Mouse (Mus musculus) midbrain, postnatal 0 days (tissue): ENCODE results near the gene Kdelc1. TPM values are rescaled to one million over a fixed set of nuclear protein-coding genes. Genes with fewer than 3 reads are reported as not detected.

Experiments used
- ATAC-seq: fragments of 200-750 bp; cut with Nextera tagmentation; 2 replicates; pipeline ENCODE4 v1.8.0; 2017; ENCODE audit warnings: moderate number of reproducible peaks, mild to moderate bottlenecking, moderate TSS enrichment, moderate library complexity; ENCODE audit not compliant: low FRiP score
- DNase-seq: peaks from one replicate; pipeline ENCODE4 v3.0.0-alpha.2; 2015; ENCODE audit warnings: low spot score
- H3K27ac ChIP-seq: fragments of 300-500 bp; sonication (generic); 2 replicates; pipeline ENCODE4 v1.5.1; 2014; ENCODE audit warnings: low read depth, mild to moderate bottlenecking, low read length, mixed read lengths
- H3K27me3 ChIP-seq: fragments of 300-500 bp; sonication (generic); 2 replicates; pipeline ENCODE4 v1.6.1; 2014; ENCODE audit warnings: low read length, control low read depth, mixed read lengths; ENCODE audit not compliant: insufficient read depth
- H3K36me3 ChIP-seq: fragments of 300-500 bp; sonication (generic); 2 replicates; pipeline ENCODE4 v1.6.1; 2014; ENCODE audit warnings: low read length, control low read depth, mixed read lengths; ENCODE audit not compliant: insufficient read depth
- H3K4me1 ChIP-seq: fragments of 300-500 bp; sonication (generic); 2 replicates; pipeline ENCODE4 v1.6.1; 2014; ENCODE audit warnings: mild to moderate bottlenecking, control low read depth, antibody characterized with exemption, low read length, mixed read lengths; ENCODE audit not compliant: insufficient read depth
- H3K4me2 ChIP-seq: fragments of 300-500 bp; sonication (generic); 2 replicates; pipeline ENCODE4 v1.6.1; 2014; ENCODE audit warnings: low read depth, mild to moderate bottlenecking, low read length, mixed read lengths; ENCODE audit not compliant: poor library complexity, severe bottlenecking
- H3K4me3 ChIP-seq: fragments of 300-500 bp; sonication (generic); 2 replicates; pipeline ENCODE4 v1.5.1; 2014; ENCODE audit warnings: low read depth, mild to moderate bottlenecking, low read length, moderate library complexity
- H3K9ac ChIP-seq: fragments of 300-500 bp; sonication (generic); replicated peaks from 2 replicates; pipeline ENCODE4 v1.6.1; 2014; ENCODE audit warnings: mild to moderate bottlenecking, low read length, moderate library complexity, mixed read lengths; ENCODE audit not compliant: poor library complexity, severe bottlenecking
- H3K9me3 ChIP-seq: fragments of 300-500 bp; sonication (generic); 2 replicates; pipeline ENCODE4 v1.6.1; 2016; ENCODE audit warnings: low read length, control low read depth
- CTCF ChIP-seq: IDR thresholded peaks from 2 replicates; pipeline ENCODE4 v1.5.1; 2016; ENCODE audit warnings: antibody characterized with exemption, mild to moderate bottlenecking
- WGBS: fragments of 180-500 bp; shearing (Covaris S2); extraction: QIAGEN DNeasy Blood & Tissue Kit; methylation state at CpG from one replicate; pipeline ENCODE4 v1.1.7; 2014; 5-methylcytosine and 5-hydroxymethylcytosine counted together
- polyA plus RNA-seq: library from polyadenylated mRNA; unstranded; fragments of >200 nt; fragmentation: Nextera tagmentation; extraction: Ambion mirVana; gene quantifications from 2 replicates; pipeline ENCODE4 v1.2.1, GENCODE M21; 2015
- total RNA-seq: library from RNA; depleted of rRNA; stranded (reverse); fragments of >200 nt; gene quantifications from 2 replicates; pipeline ENCODE4 v1.2.3, GENCODE M21; 2014; rRNA removed

Gene Kdelc1
- total and polyA plus RNA-seq, 2 experiments from 2014 or later = 15.2 to 15.5 TPM

GRCm38 (mm10) chr1:44101448-44102225, 17.0 kb downstream of the Kdelc1 start:
- Histone ChIP-seq H3K4me3 (peak overlapping the region; percentile 85), H3K4me1 (no peaks in the 10 kb centered on the region; the same call in 1 of the 2 replicates), H3K9me3 (no peaks in the 10 kb centered on the region), H3K27ac (peak overlapping the region; percentile 62; the same call in 1 of the 2 replicates), H3K36me3 (no peaks in the 10 kb centered on the region), H3K4me2 (peak overlapping the region; percentile 71), H3K27me3 (no peaks in the 10 kb centered on the region), H3K9ac (peak overlapping the region; percentile 68)
- ATAC-seq (peak; percentile 76), DNase-seq (peak; percentile 35)
- WGBS = under 1% methylated on average over 54 of the region's 55 CpGs
- TF ChIP-seq CTCF = no peak

- no peak overlapping the region for H3K4me3 ChIP-seq
- DNase-seq (peak; percentile 54), ATAC-seq (no peak)
- TF ChIP-seq CTCF = peak; percentile 63
- no peaks in the 10 kb centered on the region for H3K36me3 ChIP-seq
- H3K4me1 ChIP-seq = no peaks in the 10 kb centered on the region
- H3K4me2 ChIP-seq = no peak overlapping the region
- H3K27ac ChIP-seq = no peak overlapping the region
- 0% methylated on average over 1 of the region's 1 CpGs for WGBS
- H3K9me3 ChIP-seq = no peaks in the 10 kb centered on the region
- no peaks in the 10 kb centered on the region for H3K27me3 ChIP-seq
- no peak overlapping the region for H3K9ac ChIP-seq
These were observed 54.0 kb downstream of the Kdelc1 start for GRCm38 (mm10) chr1:44064625-44065024.

- WGBS = 93% methylated on average over 6 of the region's 6 CpGs
- Histone ChIP-seq H3K27ac (no peak overlapping the region), H3K9ac (no peak overlapping the region), H3K4me1 (no peaks in the 10 kb centered on the region), H3K4me2 (no peak overlapping the region), H3K9me3 (no peaks in the 10 kb centered on the region), H3K36me3 (no peaks in the 10 kb centered on the region), H3K4me3 (no peak overlapping the region), H3K27me3 (no peaks in the 10 kb centered on the region)
- DNase-seq (no peak), ATAC-seq (no peak)
- TF ChIP-seq CTCF = no peak
These were observed 55.2 kb downstream of the Kdelc1 start for GRCm38 (mm10) chr1:44063439-44063838.

- 95% methylated on average over 2 of the region's 2 CpGs for WGBS
These were observed 56.8 kb downstream of the Kdelc1 start, which contains the start of gene Gm8251 for GRCm38 (mm10) chr1:44061836-44062235. Gm8251 (minus strand) TSS chr1:44061936.

GRCm38 (mm10) chr1:44057805-44058204, 60.8 kb downstream of the Kdelc1 start:
- no peak overlapping the region for H3K27ac ChIP-seq
- H3K4me2 ChIP-seq = no peak overlapping the region
- TF ChIP-seq CTCF = no peak
- ATAC-seq (no peak), DNase-seq (no peak)
- WGBS = 90% methylated on average over 3 of the region's 3 CpGs
- H3K4me1 ChIP-seq = no peaks in the 10 kb centered on the region
- no peaks in the 10 kb centered on the region for H3K9me3 ChIP-seq
- H3K4me3 ChIP-seq = no peak overlapping the region
- no peak overlapping the region for H3K9ac ChIP-seq
- H3K36me3 ChIP-seq = no peaks in the 10 kb centered on the region
- no peaks in the 10 kb centered on the region for H3K27me3 ChIP-seq

More at GRCm38 (mm10) chr1:44061836-44062235, 56.8 kb downstream of the Kdelc1 start, which contains the start of gene Gm8251:
- H3K9me3 ChIP-seq = no peaks in the 10 kb centered on the region
- no peak for TF ChIP-seq CTCF
- ATAC-seq (no peak), DNase-seq (no peak)
- no peaks in the 10 kb centered on the region for H3K4me1 ChIP-seq
- no peaks in the 10 kb centered on the region for H3K36me3 ChIP-seq
- H3K27ac ChIP-seq = no peak within 1 kb of the TSS
- H3K4me2 ChIP-seq = no peak within 1 kb of the TSS
- no peaks in the 10 kb centered on the region for H3K27me3 ChIP-seq
- H3K4me3 ChIP-seq = no peak within 1 kb of the TSS
- H3K9ac ChIP-seq = no peak within 1 kb of the TSS

Other genes starting within 250 kb of the Kdelc1 start
- gene Tpp2, start 185.2 kb downstream of the Kdelc1 start, total RNA-seq = 33.2 and 38.7 TPM in 2 replicates
- 43.4 and 46.7 TPM in 2 replicates for gene Tpp2, start 185.2 kb downstream of the Kdelc1 start, polyA plus RNA-seq
- gene Mettl21c, start 98.8 kb downstream of the Kdelc1 start, total RNA-seq = 0.88 and 2.7 TPM in 2 replicates
- 2.9 and 3.4 TPM in 2 replicates for gene Mettl21c, start 98.8 kb downstream of the Kdelc1 start, polyA plus RNA-seq
- gene Gm8251, start 56.9 kb downstream of the Kdelc1 start, total RNA-seq = 0.05 and 0.09 TPM in 2 replicates
- not detected in 2 replicates for gene Gm8251, start 56.9 kb downstream of the Kdelc1 start, polyA plus RNA-seq
- 8.4 and 16.8 TPM in 2 replicates for gene Tex30, start 16.4 kb downstream of the Kdelc1 start, total RNA-seq
- 30.4 and 37.2 TPM in 2 replicates for gene Tex30, start 16.4 kb downstream of the Kdelc1 start, polyA plus RNA-seq
- gene Bivm, start 149 bp upstream of the Kdelc1 start, total RNA-seq = 43.9 and 49.8 TPM in 2 replicates
- gene Bivm, start 149 bp upstream of the Kdelc1 start, polyA plus RNA-seq = 22.2 and 23.1 TPM in 2 replicates
- gene Ercc5, start 28.9 kb upstream of the Kdelc1 start, total RNA-seq = 14.9 and 24.3 TPM in 2 replicates
- 18.8 and 23.6 TPM in 2 replicates for gene Ercc5, start 28.9 kb upstream of the Kdelc1 start, polyA plus RNA-seq
- gene Mettl21e, start 100.2 kb upstream of the Kdelc1 start, total RNA-seq = not detected in 2 replicates
- gene Mettl21e, start 100.2 kb upstream of the Kdelc1 start, polyA plus RNA-seq = not detected in 2 replicates